Mouse (Mus musculus): ENCODE results near the gene Prss43. TPM values are rescaled to one million over a fixed set of nuclear protein-coding genes. Genes with fewer than 3 reads are reported as not detected.

Prss43 gene
- total RNA-seq (2012; rRNA removed): not detected in 2 replicates
- total RNA-seq (2014; rRNA removed): not detected in 2 replicates
- polyA plus RNA-seq (2012; ENCODE audit: insufficient read length, low read depth): not detected in 2 replicates

DNA sequence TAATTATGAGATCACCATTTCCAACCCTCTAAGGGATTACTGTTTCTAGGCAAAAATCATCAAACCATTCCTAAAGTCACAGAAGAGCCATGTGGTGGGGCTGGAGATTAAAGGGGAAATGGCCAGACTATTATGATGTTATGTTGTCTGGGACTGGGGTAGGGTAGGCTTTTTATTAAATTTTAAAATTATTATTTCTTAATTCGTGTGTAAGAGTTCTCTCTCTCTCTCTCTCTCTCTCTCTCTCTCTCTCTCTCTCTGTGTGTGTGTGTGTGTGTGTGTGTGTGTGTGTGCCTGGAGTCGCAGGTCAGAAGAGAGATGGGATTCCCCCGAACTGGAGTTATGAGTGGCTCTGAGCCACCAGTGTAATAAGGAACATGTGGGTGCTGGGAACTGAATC, at the start of gene Prss43:
Prss43 (plus strand) TSS at position 301 of the 400 bp plus-strand sequence.
- Histone ChIP-seq H3K4me3 (replicated peaks in 1 of 3; ENCODE audit: low read depth in 2 of 3, low read length in 2 of 3, poor library complexity in 1 of 3) (no peak within 1 kb of the TSS), H3K4me1 (ENCODE audit: control insufficient read depth in 1 of 2, insufficient read depth in 2 of 2) (peaks cover 2 to 12% of the 10 kb centered on the region in 2 experiments; a peak in 3 of 4 replicates), H3K9me3 (replicated peaks; ENCODE audit: low read length) (no peaks in the 10 kb centered on the region), H3K9ac (ENCODE audit: insufficient read depth, low read depth) (peak within 1 kb of the TSS; percentile 30; the same call in 1 of the 2 replicates), H3K4me2 (ENCODE audit: insufficient read depth, low read depth, poor library complexity, severe bottlenecking) (peak within 1 kb of the TSS; percentile 41; the same call in 1 of the 2 replicates), H3K27me3 (replicated peaks) (peaks cover 4% of the 10 kb centered on the region), H3K36me3 (replicated peaks in 1 of 2; ENCODE audit: control insufficient read depth in 1 of 2, insufficient read depth in 1 of 2, low read length in 1 of 2) (no peaks in the 10 kb centered on the region), H3K27ac (ENCODE audit: insufficient read depth, low read depth) (no peak within 1 kb of the TSS), H3K79me2 (replicated peaks; ENCODE audit: control insufficient read depth, extremely low read depth, insufficient read depth, poor library complexity, severe bottlenecking) (no peaks in the 10 kb centered on the region)
- TF ChIP-seq JUN (IDR thresholded peaks at IDR 0.05; ENCODE audit: insufficient read depth, low read depth, low read length) (no peak), MXI1 (IDR thresholded peaks at IDR 0.05; ENCODE audit: low read depth, low read length) (no peak), RAD21 (IDR thresholded peaks at IDR 0.05; ENCODE audit: low read depth, low read length) (no peak), ZC3H11A (IDR thresholded peaks at IDR 0.05; ENCODE audit: low read depth, low read length) (no peak), NRF1 (IDR thresholded peaks at IDR 0.05; ENCODE audit: low read depth, low read length) (no peak), MEF2A (IDR thresholded peaks at IDR 0.05; ENCODE audit: borderline replicate concordance, low read depth, low read length) (no peak), HCFC1 (IDR thresholded peaks at IDR 0.05; ENCODE audit: low read depth, low read length) (no peak), KAT2A (IDR thresholded peaks at IDR 0.05; ENCODE audit: insufficient replicate concordance, low read length) (no peak), GABPA (IDR thresholded peaks at IDR 0.05; ENCODE audit: insufficient replicate concordance, low read depth, low read length) (no peak)
- in situ Hi-C loops (cut with MboI; ENCODE audit: low pct_ligation_motif_present, low pct_unique_long_range_greater_than_20kb, low sequenced_read_pairs) (no loop called here), dilution Hi-C loops (cut with MboI; ENCODE audit: extremely low pct_ligation_motif_present, extremely low pct_unique_long_range_greater_than_20kb, low sequenced_read_pairs) (no loop called here)
- no peak for DNase-seq (ENCODE audit: extremely low read depth)

DNA sequence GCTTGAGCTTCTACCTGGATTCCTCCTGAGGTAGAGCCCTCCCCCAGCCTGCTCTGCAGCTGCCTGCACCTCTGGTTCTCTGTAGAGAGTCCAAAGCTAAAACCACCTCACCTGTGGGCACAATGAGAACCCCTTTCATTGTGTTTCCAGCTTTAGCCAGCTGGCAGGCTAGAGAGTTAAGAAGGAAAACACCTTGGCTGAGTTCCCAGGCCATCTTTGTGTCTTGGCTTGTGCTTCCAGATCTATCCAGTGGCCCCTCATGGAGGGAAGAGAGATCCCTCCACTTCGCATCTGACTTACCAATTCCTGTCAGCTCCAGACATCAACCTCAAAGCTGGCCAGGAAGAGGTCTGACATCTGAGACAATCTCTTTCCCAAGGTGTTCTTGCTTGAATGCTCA, 48.4 kb upstream of the Prss43 start:
- dilution Hi-C loops (cut with MboI; ENCODE audit: extremely low pct_ligation_motif_present, extremely low pct_unique_long_range_greater_than_20kb, low sequenced_read_pairs): no loop called here
- in situ Hi-C loops (cut with MboI; ENCODE audit: low pct_ligation_motif_present, low pct_unique_long_range_greater_than_20kb, low sequenced_read_pairs): no loop called here
- peaks cover 53% of the 10 kb centered on the region for H3K27me3 ChIP-seq (replicated peaks)
- H3K36me3 ChIP-seq (replicated peaks in 1 of 2; ENCODE audit: control insufficient read depth in 1 of 2, insufficient read depth in 1 of 2, low read length in 1 of 2): no peaks in the 10 kb centered on the region
- H3K9ac ChIP-seq (ENCODE audit: insufficient read depth, low read depth): no peak overlapping the region
- no peak for DNase-seq (ENCODE audit: extremely low read depth)
- H3K4me1 ChIP-seq (ENCODE audit: control insufficient read depth in 1 of 2, insufficient read depth in 2 of 2): peaks cover 4 to 21% of the 10 kb centered on the region in 2 experiments; a peak in 3 of 4 replicates
- no peak overlapping the region for H3K27ac ChIP-seq (ENCODE audit: insufficient read depth, low read depth)
- TF ChIP-seq CTCF (conservative IDR thresholded peaks at IDR 0.05 in 1 of 2, IDR thresholded peaks at IDR 0.05 in 1 of 2; ENCODE audit: low read depth in 2 of 2, low read length in 2 of 2): no peak
- TF ChIP-seq NELFE (IDR thresholded peaks at IDR 0.05; ENCODE audit: low read depth, low read length): no peak
- TF ChIP-seq BHLHE40 (IDR thresholded peaks at IDR 0.05; ENCODE audit: low read depth, low read length): no peak
- no peak for TF ChIP-seq ZMIZ1 (IDR thresholded peaks at IDR 0.05; ENCODE audit: low read depth, low read length)
- H3K4me3 ChIP-seq (replicated peaks in 1 of 3; ENCODE audit: low read depth in 2 of 3, low read length in 2 of 3, poor library complexity in 1 of 3): no peak overlapping the region
- no peak overlapping the region for H3K4me2 ChIP-seq (ENCODE audit: insufficient read depth, low read depth, poor library complexity, severe bottlenecking)
- no peaks in the 10 kb centered on the region for H3K79me2 ChIP-seq (replicated peaks; ENCODE audit: control insufficient read depth, extremely low read depth, insufficient read depth, poor library complexity, severe bottlenecking)
- no peaks in the 10 kb centered on the region for H3K9me3 ChIP-seq (replicated peaks; ENCODE audit: low read length)

DNA sequence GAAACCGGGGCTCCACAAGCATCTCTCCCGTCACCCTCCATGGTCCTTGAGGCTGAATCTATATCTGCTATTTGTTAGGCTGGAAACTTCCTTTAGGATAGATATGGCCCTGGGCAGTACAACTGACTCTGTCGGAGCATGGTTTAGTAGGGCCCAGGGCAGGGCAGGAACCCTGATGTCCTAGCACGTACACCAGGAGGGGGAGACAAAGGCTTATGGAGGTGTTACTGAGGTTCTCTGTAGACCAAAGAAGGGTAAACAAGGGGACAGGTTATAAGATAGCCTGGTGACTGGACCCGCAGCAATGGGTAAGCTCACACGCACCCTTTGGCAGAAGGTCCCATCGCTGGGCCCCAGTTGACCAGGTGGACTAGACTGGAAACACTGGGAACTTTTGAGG, 47.9 kb upstream of the Prss43 start:
- Histone ChIP-seq H3K79me2 (replicated peaks; ENCODE audit: control insufficient read depth, extremely low read depth, insufficient read depth, poor library complexity, severe bottlenecking) (no peaks in the 10 kb centered on the region), H3K27ac (ENCODE audit: insufficient read depth, low read depth) (no peak overlapping the region), H3K4me1 (ENCODE audit: control insufficient read depth in 1 of 2, insufficient read depth in 2 of 2) (peaks cover 3 to 23% of the 10 kb centered on the region in 2 experiments; a peak in 3 of 4 replicates), H3K4me2 (ENCODE audit: insufficient read depth, low read depth, poor library complexity, severe bottlenecking) (no peak overlapping the region), H3K9me3 (replicated peaks; ENCODE audit: low read length) (no peaks in the 10 kb centered on the region), H3K4me3 (replicated peaks in 1 of 3; ENCODE audit: low read depth in 2 of 3, low read length in 2 of 3, poor library complexity in 1 of 3) (no peak overlapping the region), H3K27me3 (replicated peaks) (peaks cover 50% of the 10 kb centered on the region), H3K9ac (ENCODE audit: insufficient read depth, low read depth) (no peak overlapping the region), H3K36me3 (replicated peaks in 1 of 2; ENCODE audit: control insufficient read depth in 1 of 2, insufficient read depth in 1 of 2, low read length in 1 of 2) (no peaks in the 10 kb centered on the region)
- dilution Hi-C loops (cut with MboI; ENCODE audit: extremely low pct_ligation_motif_present, extremely low pct_unique_long_range_greater_than_20kb, low sequenced_read_pairs): no loop called here
- in situ Hi-C loops (cut with MboI; ENCODE audit: low pct_ligation_motif_present, low pct_unique_long_range_greater_than_20kb, low sequenced_read_pairs): no loop called here
- no peak for DNase-seq (ENCODE audit: extremely low read depth)
- TF ChIP-seq SMC3 (IDR thresholded peaks at IDR 0.05; ENCODE audit: low read depth, low read length) (peak; percentile 69), RAD21 (IDR thresholded peaks at IDR 0.05; ENCODE audit: low read depth, low read length) (peak; percentile 61), EP300 (IDR thresholded peaks at IDR 0.05; ENCODE audit: low read length) (no peak), CTCF (conservative IDR thresholded peaks at IDR 0.05 in 1 of 2, IDR thresholded peaks at IDR 0.05 in 1 of 2; ENCODE audit: low read depth in 2 of 2, low read length in 2 of 2) (peak in 1 of 2 experiments; percentile 64; a peak in 2 of 4 replicates)

Data from CH12.LX (cell line).